Mouse (Mus musculus) adrenal gland (tissue): ENCODE results near the gene Sorcs3.

Experiments used
- intact Hi-C: fragments of 180-260 bp; cut with DNase I; formaldehyde crosslinking; loops from one replicate; pipeline ENCODE4 v1.15.1; 2025

Sorcs3 gene

DNA sequence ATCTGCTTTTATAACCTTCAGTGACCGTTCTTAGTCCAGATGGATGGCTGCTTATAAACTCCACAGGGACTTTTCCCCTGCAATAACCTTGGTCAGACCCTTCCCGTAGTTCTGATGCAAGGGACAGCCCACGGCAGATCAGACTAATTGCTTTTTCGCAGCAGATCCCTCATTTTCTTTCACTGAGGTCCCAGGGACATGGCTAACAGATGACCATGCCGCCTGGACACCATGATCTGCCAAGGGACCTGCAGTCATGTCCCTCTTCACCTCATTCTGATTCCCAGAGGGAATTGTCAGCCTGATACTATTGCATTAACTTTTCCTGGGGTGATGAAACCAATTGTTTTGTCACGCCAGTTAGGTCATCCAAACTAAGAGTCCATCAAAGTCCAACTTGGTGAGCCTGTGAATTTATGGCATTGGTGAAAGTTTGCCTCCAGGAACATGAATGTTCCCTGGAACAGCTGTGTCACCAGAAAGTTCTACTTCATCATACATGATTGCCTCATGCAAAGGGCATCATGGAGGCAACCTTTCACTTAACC is 494.4 kb downstream of the Sorcs3 start:
- intact Hi-C loops: no loop called here

DNA sequence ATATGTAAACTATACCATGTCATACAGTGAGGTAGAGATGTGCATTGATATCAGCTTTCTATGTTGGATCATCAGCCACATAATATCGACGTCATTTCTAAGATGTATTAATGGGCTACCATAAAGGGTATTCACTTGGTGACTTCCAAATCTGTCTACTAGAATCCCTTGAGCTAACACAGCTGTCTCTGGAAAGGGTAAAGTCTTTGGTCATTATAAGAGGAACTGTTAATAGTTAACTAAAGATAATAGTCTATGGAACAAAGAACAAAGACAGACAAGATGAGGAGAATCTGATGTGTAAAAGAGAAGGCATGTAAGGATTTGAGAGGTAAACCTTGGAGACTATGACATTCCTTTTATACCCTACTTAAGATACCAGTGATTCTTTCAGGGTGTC is 497.9 kb downstream of the Sorcs3 start:
- intact Hi-C loops: no loop called here

DNA sequence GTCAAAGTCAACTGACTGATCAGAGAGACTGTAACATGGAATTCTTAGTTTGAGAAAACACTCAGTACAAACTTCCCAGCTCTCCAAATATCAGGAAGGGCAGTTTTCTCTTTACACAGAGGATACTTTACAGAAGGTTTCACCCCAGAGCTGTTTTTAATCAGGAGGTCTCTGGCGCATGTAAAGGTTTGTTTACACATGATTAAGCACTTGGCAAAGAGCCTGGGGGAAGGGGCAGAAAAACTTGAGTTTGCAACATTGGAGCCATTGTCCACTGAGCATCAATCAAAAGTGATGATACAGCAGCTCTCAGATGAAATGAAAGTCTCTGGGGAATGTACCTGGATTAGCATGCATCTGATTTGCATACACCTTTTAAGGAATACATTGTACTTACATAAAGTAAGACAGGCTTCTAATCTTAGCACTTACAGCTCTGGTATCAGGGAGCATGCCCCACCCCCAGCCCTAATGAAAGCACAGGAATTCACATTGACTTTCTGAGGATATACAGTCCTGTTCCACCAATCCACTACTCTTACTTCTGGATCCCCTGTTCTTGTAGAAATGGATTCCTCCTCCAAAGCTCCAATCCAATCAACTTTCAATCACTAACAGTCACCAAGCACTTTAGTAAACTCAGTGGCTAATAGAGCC is 500.6 kb downstream of the Sorcs3 start:
- intact Hi-C loops: no loop called here

DNA sequence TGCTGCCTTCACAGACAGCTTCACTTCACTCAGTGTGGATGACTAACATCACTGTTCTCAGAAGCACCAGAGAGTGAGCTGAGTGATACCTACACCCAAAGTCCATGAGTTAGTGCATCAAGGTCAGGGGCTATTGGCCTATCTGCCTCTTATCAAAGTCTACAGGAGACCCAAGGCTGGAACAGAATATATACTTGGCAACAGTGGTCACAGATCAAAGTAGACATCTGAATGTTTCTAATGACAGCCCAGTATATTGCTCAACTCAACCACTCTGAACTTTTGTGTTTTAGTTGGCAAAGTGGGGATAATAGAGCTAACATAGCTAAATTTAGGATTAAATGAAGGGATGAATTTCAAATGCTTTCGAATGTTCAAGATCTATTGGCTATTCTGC is 501.1 kb downstream of the Sorcs3 start:
- intact Hi-C loops: no loop called here

DNA sequence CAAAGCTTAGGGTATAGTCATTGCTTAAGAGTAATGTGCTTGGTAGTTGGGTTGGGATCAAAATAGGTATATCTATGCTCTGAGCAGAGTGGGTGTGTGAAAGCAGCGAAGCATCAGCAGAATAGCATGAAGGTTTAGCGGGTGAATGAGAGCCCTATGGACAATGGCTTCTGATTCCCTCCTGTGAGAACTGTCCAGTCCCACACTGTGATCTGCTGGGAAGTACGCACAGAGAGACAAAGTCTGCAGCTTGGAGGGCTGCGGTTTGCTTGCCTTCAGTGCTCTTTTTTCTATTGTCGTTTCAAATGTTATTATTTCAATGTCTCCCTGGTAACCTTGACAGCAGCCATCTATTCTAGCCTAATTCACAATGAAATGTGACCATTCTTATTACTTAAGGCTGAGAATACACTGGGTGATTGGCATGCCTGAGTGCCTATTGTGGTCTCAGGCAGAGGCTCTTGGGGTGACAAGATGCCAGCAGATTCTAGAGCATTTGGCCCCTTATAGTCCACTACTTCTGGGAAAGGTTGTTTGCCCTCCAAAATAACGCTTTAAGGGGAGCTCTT is 520.1 kb downstream of the Sorcs3 start:
- intact Hi-C loops: no loop called here

DNA sequence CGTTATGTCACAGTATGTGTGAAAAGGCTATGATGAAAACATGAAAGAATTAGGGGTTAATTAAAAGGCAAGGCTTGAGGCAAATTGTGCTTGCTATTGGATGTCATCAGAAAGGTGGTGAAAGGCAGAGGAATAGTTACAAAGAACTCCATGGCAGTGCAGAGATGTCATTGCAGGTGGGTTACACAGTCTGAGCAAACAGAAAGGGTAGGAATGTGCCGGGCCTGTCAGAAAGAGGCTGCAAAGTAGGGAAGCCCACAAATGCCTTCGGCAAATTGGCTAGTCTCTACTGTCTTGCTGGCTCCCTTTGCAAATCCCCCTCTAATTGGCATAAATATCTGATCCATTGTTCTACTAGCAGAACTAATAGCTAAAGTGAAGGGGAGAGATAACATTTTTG is 521.2 kb downstream of the Sorcs3 start:
- intact Hi-C loops: no loop called here

DNA sequence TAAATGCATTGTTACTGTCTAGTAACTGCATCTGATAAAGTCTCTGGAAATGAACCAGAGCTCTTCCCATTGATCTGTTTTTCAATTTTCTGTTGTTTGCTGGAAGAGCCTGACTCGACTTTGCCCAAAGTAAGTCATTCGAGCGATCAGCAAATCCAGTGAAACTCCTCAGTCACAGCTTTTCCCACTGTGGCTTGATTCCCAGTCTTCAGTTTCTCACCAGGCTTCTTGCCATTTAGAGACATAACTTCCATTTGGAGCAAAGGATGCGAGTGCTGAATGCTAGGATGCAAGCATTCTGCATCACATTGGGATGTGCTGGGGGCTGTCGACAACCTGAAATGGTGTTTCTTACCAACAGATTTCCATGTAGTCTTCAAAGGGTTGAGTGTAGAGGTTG is 521.8 kb downstream of the Sorcs3 start:
- intact Hi-C loops: no loop called here

DNA sequence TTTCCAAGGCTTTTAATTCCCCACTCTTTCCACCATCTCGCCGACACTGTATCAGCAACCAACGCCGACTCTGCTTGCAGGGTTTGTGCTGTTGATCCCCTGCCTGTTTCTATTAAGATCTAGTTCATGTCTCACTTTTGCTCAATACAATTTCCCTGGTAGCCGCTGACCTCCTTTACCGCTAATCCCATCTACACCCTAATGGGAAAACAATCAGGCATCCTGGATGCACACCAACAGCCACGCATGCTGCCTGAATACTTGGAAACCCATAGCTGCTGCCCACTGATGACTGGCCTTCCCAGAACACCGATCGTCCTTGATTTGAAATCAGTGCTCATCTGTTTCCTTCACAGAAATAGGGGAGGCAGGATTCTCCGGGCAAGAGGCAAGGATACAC is 525.9 kb downstream of the Sorcs3 start:
- intact Hi-C loops: no loop called here

DNA sequence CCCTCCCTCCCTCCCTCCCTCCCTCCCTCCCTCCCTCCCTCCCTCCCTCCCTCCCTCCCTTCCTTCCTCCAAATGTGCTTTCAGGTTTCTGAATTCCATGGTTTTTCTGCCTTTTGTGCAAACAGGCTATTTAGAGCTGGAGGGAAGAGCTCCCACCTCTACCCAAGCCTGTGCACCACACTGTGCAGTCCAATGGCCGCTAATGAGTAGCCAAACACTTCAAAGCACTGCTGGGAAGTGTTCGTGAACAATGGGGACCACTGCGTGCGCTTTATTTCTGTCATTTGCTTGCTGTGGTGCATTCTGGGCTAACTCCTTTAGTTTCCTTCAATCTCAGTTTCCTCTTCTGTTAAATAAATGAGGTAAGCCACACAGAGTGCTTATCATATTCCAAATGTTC is 528.5 kb downstream of the Sorcs3 start:
- intact Hi-C loops: no loop called here

DNA sequence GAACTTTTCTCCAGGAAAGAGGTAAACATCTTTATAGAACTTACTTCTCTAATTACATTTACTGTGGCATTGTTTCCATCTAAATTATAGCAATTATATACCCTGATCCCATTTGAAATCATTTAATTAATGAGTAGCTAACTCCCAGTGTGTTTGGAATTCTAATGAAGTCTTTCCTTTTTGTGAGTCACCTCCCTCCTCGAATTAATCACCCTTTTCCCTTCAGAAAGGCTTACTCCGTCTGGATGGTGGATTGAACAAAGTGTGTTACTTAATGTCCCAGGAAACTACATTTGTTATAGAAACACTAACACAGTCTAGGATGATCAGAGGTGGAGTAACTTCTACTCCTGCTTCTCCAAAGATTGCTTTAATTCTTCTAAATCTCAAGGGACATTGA is 531.7 kb downstream of the Sorcs3 start:
- intact Hi-C loops: no loop called here

DNA sequence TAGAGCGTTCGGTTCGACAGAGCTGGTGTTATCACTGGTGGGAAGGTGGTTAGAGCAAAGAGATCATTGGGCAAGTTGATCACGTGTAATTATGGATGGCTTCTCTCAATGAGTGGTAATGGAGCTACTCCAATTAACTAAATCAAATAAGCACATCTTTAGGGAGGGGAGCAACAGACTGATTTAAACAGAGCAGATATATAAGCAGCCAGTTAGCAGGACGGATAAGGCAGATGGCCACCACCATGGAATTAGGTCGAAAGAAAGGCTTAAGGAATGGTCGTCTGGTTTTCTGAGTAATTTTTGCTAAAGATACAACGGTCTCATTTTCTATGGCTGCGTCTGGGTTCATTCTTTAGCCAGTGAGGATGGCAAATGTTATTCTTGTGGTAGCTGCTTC is 549.3 kb downstream of the Sorcs3 start:
- intact Hi-C loops: no loop called here

DNA sequence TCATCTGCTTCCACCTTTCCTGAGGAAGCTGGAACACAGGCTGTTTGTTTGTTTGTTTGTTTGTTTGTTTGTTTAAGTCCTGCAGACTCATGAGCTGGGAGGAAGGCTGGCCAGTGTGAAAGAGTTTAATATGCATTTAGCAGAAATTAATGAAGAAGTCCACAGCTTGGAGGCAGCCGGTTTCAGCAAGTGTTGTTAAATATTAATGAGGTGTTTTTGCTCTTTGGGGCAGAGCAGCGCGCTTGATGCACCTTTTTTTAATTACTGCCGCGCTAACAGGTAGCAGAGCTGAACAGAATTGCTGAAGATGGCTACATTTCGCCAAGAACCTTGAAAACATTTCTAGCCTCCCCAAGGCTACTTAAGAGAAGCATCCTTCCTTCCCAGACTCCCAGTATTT is 551.0 kb downstream of the Sorcs3 start:
- intact Hi-C loops: no loop called here

DNA sequence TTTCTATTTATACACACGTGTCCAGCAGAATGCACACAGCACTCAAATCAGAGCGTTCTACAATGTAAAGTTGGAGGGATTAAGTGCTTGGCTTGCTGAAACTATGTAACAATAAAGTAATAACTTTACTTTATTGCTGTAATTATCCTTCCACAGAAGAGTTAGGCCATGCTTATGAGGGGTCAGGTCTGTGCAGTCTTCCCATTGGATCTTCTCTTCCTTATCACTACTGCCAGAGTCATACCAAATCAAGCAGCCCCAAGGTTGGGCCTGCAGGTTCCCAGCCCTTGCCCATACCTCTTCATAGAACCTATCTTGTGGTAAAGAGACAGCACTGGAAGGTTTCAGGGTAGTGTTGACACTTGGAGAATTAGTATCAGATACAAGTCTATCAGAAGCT is 560.7 kb downstream of the Sorcs3 start:
- intact Hi-C loops: no loop called here

DNA sequence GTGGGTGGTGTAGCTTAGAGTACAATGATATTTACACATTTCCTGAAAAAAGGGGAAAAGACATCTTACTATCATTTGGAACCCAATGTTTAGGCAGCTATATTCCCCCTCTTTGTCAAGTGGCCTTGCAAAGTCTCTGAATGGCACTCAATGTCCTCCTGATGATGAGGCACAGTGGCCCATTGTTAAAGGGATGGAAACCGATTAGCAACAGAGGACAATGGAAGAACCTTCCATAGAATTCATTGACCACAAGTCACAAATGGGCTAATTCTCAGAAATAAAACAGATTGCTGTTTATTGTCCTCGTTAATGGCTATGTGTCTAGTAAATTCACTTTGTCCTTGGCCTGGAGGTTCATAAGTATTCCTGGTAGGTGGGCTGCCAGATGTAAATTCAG is 565.7 kb downstream of the Sorcs3 start:
- intact Hi-C loops: no loop called here

DNA sequence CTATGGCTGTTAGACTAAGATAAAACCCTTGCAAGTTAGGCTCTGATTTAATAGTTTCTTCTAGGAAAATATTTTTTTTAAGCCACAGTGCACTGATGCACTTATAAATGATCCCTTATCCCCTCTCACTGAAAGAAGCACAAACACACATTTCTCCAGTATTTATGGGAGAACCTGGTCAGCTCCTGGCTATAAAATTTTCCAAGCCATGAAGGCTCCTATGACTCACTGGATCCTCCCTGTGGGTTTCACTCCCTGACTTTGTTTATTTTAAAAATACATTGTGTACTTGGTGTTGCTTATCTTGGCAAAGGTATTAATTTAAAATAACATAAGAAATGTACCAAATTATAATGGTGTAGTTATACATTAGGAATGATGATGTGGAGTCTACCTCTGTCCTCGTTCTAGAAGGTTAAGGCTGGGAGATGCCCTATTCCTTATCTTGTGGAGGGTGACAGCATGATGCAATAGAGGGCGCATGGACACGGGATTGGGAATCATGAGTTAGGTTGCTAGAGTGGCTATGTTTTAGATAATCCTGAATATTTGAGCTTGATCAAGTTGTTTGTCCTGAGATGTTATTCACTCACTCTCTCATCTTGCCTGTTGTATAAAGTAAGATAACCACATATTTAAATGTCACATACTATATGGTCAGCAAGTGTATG is 573.4 kb downstream of the Sorcs3 start:
- intact Hi-C loops: no loop called here

DNA sequence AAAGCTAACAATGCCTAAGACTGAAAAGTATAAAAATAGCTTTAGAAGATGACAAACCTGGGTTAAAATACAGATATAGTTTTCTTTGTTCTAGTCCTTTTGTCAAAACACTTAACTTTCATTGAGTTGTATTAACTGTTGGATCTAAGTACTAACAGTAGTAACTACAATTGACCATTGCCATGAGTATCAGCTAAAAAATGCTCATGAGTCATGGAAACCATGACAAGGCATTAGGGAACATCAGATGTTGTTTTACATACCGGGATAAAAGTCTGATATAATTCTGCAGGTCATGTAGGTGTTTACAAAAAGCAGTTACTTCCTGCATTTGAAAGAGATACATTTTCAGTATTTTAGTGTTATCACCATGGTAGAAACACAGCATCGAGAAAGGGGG is 575.0 kb downstream of the Sorcs3 start:
- intact Hi-C loops: no loop called here

DNA sequence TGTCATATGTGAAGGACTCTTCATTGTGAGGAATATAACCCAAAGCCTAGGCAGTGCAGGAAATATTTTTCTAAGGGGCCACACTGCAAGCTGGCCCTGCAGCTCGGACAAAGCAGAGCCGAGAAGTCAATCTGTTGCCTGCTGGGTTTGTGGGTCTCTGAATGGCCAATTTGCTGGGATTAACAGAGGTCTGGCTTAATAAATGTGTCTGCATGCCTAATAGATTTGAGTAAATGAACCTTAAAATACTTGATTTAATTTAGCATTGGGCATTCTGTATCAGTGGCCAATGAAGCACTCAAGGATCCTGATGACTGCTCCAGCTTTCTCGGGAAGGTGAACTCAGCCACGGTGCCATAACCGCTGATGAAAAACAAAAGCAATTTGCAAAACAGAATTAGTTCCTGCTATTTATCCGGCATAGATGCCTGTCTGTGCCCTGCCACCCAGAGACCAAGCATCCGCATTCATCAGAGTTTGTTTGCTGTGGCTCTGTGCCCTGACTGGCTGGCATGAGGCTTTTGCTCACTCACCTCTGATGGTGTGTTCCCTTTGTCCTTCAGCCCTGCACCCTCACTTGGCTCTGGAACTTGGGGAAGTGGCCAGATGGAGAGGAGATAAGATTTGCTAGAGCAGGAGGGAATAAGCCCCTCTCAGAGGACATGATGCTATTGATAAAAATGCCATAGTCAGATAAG is 576.3 kb downstream of the Sorcs3 start:
- intact Hi-C loops: no loop called here

DNA sequence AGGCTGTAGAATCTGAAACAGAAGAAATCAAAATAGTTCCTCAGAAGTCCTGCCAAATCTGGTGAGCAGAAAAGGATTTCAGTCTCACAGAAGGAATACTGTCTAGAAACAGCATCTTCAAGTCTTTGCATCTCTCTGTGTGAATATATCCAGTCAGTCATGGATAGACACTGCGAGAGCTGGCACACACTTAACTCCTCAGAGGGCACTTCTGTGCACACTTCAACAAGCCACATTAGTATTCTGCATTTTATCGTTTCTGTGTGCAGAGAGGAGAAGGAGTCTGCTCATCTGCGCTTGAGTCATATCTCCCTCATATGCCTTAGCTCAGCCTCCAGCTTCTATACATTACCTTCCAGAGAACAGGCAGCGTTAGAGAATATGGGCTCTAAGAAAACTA is 581.4 kb downstream of the Sorcs3 start:
- intact Hi-C loops: no loop called here

DNA sequence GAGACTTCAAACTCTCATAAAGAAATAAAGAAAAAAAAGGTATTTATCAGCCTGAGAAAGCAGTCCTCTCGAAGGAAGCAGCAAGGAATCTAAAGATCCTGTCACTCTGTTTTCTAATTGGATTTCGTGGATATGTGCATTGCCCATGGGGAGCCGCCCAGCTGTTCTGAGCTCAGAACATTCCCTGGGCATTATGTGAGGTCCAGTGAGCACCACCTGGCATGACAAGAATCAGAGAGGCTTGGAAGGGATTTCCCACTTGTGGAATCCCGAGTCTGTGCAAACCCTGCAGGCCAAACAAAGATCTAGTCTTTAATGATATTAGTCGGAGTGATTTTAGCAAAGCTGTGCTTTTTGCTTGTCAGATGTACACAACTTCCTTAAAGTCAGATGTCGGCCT is 598.7 kb downstream of the Sorcs3 start:
- intact Hi-C loops: no loop called here

DNA sequence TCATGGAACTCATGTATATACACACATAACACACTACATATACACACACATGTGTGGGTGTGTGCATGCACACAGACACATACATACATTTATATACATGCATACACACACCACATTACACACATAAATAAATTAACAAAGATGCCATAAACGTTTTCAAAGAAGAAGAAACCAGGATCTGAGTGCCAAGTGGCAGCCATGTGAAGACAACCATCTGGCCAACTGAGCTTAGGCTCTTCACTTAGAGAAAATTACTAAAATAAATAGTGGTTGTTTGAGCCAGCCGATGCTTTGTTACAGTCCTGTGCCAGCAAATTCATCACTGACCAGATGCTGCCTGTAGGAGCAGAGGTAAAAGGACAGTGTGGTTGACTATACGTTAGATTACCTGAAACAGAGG is 605.7 kb downstream of the Sorcs3 start:
- intact Hi-C loops: no loop called here

DNA sequence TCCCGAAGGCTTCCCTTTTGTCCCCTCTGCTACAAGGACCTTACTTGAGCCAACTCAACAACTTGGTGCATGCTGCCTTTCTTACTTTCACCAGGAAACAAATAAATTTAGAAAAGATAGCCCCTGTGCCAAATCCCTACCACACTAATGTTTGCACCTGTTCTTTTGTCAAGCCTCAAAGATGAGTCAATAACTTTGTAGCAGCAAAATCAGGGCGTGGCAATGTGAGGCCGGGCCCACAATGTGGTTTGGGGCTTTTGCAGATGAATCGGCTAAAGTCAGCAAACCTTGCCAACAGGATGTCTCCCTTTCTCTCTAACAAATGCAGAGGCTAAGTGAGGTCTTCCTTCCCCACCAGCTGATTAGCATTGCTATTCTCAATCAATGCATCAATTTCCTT is 608.0 kb downstream of the Sorcs3 start:
- intact Hi-C loops: no loop called here

DNA sequence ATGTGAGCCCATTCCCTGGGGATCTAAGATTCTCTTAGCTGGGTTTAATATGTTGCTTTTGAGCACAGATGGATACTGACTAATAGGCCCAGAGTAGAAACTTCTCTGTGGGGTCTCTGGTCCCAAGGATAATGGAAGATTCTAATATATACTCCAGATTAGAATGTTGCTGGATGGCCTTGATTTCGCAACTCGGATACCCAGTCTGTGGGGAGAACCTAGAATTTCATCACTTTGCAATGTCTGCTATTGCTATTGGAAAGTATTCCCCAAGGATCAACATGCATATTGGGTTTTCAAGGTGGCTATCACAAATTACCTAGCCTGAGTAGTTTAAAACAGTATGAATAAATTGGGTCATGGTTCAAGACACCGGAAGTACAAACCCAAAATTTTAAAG is 609.2 kb downstream of the Sorcs3 start:
- intact Hi-C loops: no loop called here
